Mouse (Mus musculus) ES-E14 (cell line): Measurements from ENCODE around the gene Arfgap2. TPM values are rescaled to one million over a fixed set of nuclear protein-coding genes. Genes with fewer than 3 reads are reported as not detected.

Experiments used
- DNase-seq: peaks from one replicate; pipeline ENCODE4 v3.0.0-alpha.2; 2013; ENCODE audit warnings: low read depth, low spot score
- H3K27ac ChIP-seq: 2 replicates; pipeline ENCODE4 v1.5.1; 2012; ENCODE audit warnings: low read depth, mild to moderate bottlenecking, low read length, moderate library complexity, mixed read lengths; ENCODE audit not compliant: poor library complexity, insufficient read depth, severe bottlenecking
- H3K36me3 ChIP-seq: 2 replicates; pipeline ENCODE4 v1.6.1; 2012; ENCODE audit warnings: mild to moderate bottlenecking, low read length, moderate library complexity, mixed read lengths; ENCODE audit not compliant: control insufficient read depth, poor library complexity, insufficient read depth, severe bottlenecking
- H3K4me1 ChIP-seq, 2 experiments: fragments of 150-350 bp in 1 of 2; sonication (generic) in 1 of 2; 2 replicates each; pipeline ENCODE4 v1.6.1; 2012; ENCODE audit warnings: low read length in 2 of 2, mild to moderate bottlenecking in 1 of 2, mixed read lengths in 1 of 2; ENCODE audit not compliant: control insufficient read depth in 2 of 2, insufficient read depth in 2 of 2, poor library complexity in 1 of 2
- H3K4me3 ChIP-seq, 2 experiments: fragments of 150-350 bp in 1 of 2; sonication (generic) in 1 of 2; 2 replicates each; pipeline ENCODE4 v1.5.1; 2012; ENCODE audit warnings: low read length in 2 of 2, low read depth in 1 of 2, mild to moderate bottlenecking in 1 of 2, mixed read lengths in 1 of 2; ENCODE audit not compliant: insufficient read depth in 1 of 2, poor library complexity in 1 of 2, severe bottlenecking in 1 of 2
- H3K9ac ChIP-seq: 2 replicates; pipeline ENCODE4 v1.6.1; 2012; ENCODE audit warnings: low read depth, mild to moderate bottlenecking, low read length, mixed read lengths; ENCODE audit not compliant: poor library complexity, insufficient read depth, severe bottlenecking
- H3K9me3 ChIP-seq: fragments of 150-350 bp; sonication (generic); 2 replicates; pipeline ENCODE4 v1.6.1; 2012; ENCODE audit warnings: low read depth, mild to moderate bottlenecking, low read length; ENCODE audit not compliant: control insufficient read depth, insufficient read depth
- CHD2 ChIP-seq: IDR thresholded peaks from 2 replicates; pipeline ENCODE4 v1.6.1; 2014; ENCODE audit warnings: mild to moderate bottlenecking, low read depth, low read length, inconsistent platforms
- HCFC1 ChIP-seq: IDR thresholded peaks from 2 replicates; pipeline ENCODE4 v1.6.1; 2012; ENCODE audit warnings: low read length, inconsistent platforms, borderline replicate concordance; ENCODE audit not compliant: insufficient read depth
- MAFK ChIP-seq: IDR thresholded peaks from 2 replicates; pipeline ENCODE4 v1.6.1; 2014; ENCODE audit warnings: mild to moderate bottlenecking, low read depth, low read length, inconsistent platforms; ENCODE audit not compliant: insufficient read depth
- ZC3H11A ChIP-seq: IDR thresholded peaks from 2 replicates; pipeline ENCODE4 v1.6.1; 2012; ENCODE audit warnings: low read depth, mild to moderate bottlenecking, inconsistent platforms, low read length, borderline replicate concordance
- ZNF384 ChIP-seq: IDR thresholded peaks from 2 replicates; pipeline ENCODE4 v1.6.1; 2012; ENCODE audit warnings: low read depth, low read length, inconsistent platforms
- in situ Hi-C, 2 experiments: fragments of 600-800 bp; cut with MboI; formaldehyde crosslinking; loops; one replicate each; pipeline ENCODE4 v1.15.1; 2025; ENCODE audit warnings: low sequenced_read_pairs in 2 of 2, inconsistent platforms in 1 of 2; ENCODE audit not compliant: unreplicated experiment in 2 of 2
- total RNA-seq: library from RNA; depleted of rRNA; stranded (reverse); fragments of 300-350 nt; gene quantifications from 2 replicates; pipeline ENCODE4 v1.2.3, GENCODE M21; 2012

Gene Arfgap2
- total RNA-seq, 1 experiment, result 40.7 TPM

DNA sequence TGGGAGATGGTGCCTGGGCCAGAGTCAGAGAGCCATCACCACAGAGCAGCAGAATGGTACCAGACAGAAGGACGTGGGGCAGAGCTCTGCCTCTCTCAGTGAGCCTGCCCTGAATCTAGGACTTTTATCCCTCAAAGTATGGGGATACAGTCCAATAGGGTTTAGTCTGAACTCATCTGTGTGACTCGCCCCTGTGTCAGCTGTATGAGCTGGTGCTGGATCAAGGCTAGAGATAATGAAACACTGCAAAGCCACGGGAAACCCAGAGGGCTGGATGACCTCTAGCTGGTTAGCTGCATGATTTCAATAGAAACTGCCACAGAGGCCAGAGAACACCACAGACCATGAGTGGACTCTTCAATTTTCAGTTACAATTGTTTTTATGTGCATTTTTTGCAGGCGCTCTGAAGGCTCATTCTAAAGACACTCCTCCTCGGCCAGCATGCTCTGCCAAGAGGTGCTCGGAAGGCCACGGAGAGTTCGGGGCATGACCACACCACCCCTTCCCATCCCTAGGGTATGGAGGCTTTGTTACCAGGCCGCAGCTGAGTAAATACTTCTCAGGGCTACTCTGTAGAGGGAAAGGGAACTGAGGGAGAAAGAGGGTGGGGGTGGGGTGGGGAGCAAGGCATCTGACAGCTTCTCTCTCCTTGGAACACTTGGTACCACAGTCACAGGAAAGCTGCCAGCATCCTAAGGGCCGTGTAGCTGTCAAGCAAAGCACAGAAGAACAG is 48.0 kb downstream of the Arfgap2 start:
- Histone ChIP-seq H3K9me3 (no peaks in the 10 kb centered on the region), H3K4me1 (no peaks in the 10 kb centered on the region), H3K9ac (no peak overlapping the region), H3K4me3 (no peak overlapping the region), H3K36me3 (no peaks in the 10 kb centered on the region), H3K27ac (no peak overlapping the region)
- in situ Hi-C loops, result no loop called here
- no peak for DNase-seq
- no peak for TF ChIP-seq CHD2
- no peak for TF ChIP-seq ZNF384
- no peak for TF ChIP-seq MAFK
- TF ChIP-seq HCFC1, result no peak
- no peak for TF ChIP-seq ZC3H11A

DNA sequence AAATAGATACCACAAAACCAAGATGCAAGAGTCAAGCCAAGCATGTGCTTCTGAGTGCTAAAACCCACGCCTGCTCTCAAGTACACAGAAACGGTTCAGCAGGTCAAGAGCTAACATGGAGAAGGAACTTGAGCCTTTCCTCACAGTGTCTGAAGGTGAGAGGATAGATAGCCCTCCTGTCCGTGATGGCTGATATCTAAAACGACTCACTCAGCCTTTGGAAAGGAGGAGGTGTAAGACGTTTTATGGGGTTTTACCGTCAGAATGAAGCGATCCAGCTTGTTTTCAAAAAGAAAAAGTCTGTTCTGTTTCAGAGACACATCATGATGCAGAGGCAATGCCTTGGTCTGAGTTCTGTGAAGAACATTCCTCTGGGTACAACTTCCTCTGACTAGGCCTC is 49.4 kb downstream of the Arfgap2 start:
- H3K4me3 ChIP-seq, result no peak overlapping the region
- in situ Hi-C loops, result no loop called here

DNA sequence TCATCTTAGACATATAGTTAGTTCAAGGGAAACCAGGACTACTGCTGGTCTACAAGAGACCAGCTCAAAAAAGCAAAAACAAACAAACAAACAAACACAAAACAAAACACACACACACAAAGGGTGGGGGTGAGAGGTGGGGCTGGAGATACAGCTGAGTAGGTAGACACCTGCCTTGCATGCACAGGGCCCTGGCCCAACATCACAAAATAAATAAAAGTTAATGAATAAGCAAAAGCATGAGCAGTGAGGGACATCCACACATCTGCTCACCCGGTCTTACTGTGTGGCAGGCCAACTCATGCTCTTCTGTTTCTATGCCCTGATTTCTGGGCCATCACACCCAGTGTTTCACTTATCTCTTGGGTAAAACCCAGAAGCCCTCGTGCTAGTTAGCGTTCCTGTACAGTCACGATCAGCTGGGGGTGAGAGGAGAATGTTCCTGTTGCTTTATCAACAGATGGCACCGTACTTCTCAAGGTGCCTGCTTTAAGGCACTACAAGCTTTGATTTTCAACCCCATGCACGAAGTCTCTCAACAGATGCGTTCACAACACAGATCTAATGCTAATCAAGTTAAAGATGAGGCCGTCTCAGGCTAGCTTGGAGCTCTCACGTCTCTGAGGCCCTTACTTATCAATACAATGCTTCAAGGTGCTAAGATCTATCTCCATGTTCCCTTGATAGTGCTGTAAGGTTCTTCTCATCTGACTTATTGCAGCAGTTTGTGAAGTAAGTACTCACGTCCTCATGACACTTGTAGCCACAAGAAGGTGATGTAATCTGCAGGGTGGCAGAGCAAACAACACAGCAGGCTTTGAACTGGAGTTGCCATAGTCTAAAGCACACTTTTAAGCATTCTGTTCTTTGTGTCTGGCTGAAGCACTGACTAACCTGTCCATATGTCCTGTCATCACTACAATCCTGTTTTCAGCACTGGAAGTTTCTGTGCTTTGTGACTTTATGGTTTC is 56.1 kb downstream of the Arfgap2 start:
- H3K27ac ChIP-seq, result no peak overlapping the region
- no peak for TF ChIP-seq CHD2
- TF ChIP-seq ZC3H11A, result no peak
- TF ChIP-seq MAFK, result no peak
- TF ChIP-seq HCFC1, result no peak
- TF ChIP-seq ZNF384, result no peak
- no peaks in the 10 kb centered on the region for H3K4me1 ChIP-seq
- H3K36me3 ChIP-seq, result no peaks in the 10 kb centered on the region
- in situ Hi-C loops, result no loop called here
- DNase-seq, result no peak
- H3K9ac ChIP-seq, result no peak overlapping the region
- H3K9me3 ChIP-seq, result no peaks in the 10 kb centered on the region
- H3K4me3 ChIP-seq, result no peak overlapping the region

More for the DNA sequence above, 49.4 kb downstream of the Arfgap2 start:
- H3K4me1 ChIP-seq, result no peaks in the 10 kb centered on the region
- no peak overlapping the region for H3K27ac ChIP-seq
- H3K9ac ChIP-seq, result no peak overlapping the region
- no peaks in the 10 kb centered on the region for H3K9me3 ChIP-seq
- TF ChIP-seq ZC3H11A, result no peak
- TF ChIP-seq HCFC1, result no peak
- TF ChIP-seq ZNF384, result no peak
- no peak for TF ChIP-seq MAFK
- TF ChIP-seq CHD2, result no peak
- no peak for DNase-seq
- H3K36me3 ChIP-seq, result no peaks in the 10 kb centered on the region

DNA sequence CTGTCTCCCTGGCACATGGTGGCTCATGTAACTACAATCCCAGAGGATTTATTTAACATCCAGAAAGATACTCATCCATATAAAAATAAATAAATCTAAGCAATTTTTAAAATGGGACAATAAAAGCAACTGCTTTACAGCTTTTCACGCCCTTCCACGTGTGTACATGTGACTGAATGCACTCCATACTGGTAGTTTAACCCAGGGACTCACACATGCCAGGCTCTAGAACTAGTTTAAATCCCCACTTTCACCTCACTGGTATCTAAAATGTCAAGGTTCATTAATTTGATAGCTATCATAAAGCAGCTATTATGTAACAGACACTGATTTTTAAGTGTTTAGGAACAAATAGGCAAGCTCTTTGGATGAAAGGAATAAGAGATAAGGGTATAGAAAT is 57.1 kb downstream of the Arfgap2 start:
- Histone ChIP-seq H3K9me3 (no peaks in the 10 kb centered on the region), H3K4me1 (no peaks in the 10 kb centered on the region), H3K27ac (no peak overlapping the region), H3K4me3 (no peak overlapping the region), H3K9ac (no peak overlapping the region), H3K36me3 (no peaks in the 10 kb centered on the region)
- TF ChIP-seq ZC3H11A (no peak), HCFC1 (no peak), ZNF384 (no peak), MAFK (no peak), CHD2 (no peak)
- in situ Hi-C loops, result no loop called here
- DNase-seq, result no peak
